Mouse (Mus musculus) hindbrain, embryonic 15.5 days (tissue): Measurements from ENCODE around the gene Slc22a8. TPM values are rescaled to one million over a fixed set of nuclear protein-coding genes. Genes with fewer than 3 reads are reported as not detected.

Experiments used
- ATAC-seq: fragments of 200-750 bp; cut with Nextera tagmentation; 2 replicates; pipeline ENCODE4 v1.8.0; 2017; ENCODE audit warnings: low read depth, moderate number of reproducible peaks, moderate TSS enrichment; ENCODE audit not compliant: low FRiP score
- H3K27ac ChIP-seq: fragments of 300-500 bp; sonication (generic); replicated peaks from 2 replicates; pipeline ENCODE4 v1.5.1; 2015; ENCODE audit warnings: mild to moderate bottlenecking, inconsistent platforms
- H3K27me3 ChIP-seq: fragments of 300-500 bp; sonication (generic); 2 replicates; pipeline ENCODE4 v1.6.1; 2015; ENCODE audit warnings: control low read depth, inconsistent platforms
- H3K36me3 ChIP-seq: fragments of 300-500 bp; sonication (generic); 2 replicates; pipeline ENCODE4 v1.6.1; 2015; ENCODE audit warnings: control low read depth, inconsistent platforms
- H3K4me1 ChIP-seq: fragments of 300-500 bp; sonication (generic); replicated peaks from 2 replicates; pipeline ENCODE4 v1.6.1; 2015; ENCODE audit warnings: control low read depth, inconsistent platforms
- H3K4me2 ChIP-seq: fragments of 300-500 bp; sonication (generic); 2 replicates; pipeline ENCODE4 v1.6.1; 2015; ENCODE audit warnings: moderate library complexity, mild to moderate bottlenecking, inconsistent platforms
- H3K4me3 ChIP-seq: fragments of 300-500 bp; sonication (generic); 2 replicates; pipeline ENCODE4 v1.5.1; 2015; ENCODE audit warnings: mild to moderate bottlenecking, inconsistent platforms
- H3K9ac ChIP-seq: fragments of 300-500 bp; sonication (generic); 2 replicates; pipeline ENCODE4 v1.6.1; 2015; ENCODE audit warnings: inconsistent platforms
- H3K9me3 ChIP-seq: fragments of 300-500 bp; sonication (generic); 2 replicates; pipeline ENCODE4 v1.6.1; 2016; ENCODE audit warnings: control low read depth, inconsistent platforms
- WGBS: fragments of 180-500 bp; shearing (Covaris S2); methylation state at CpG from one replicate; pipeline ENCODE4 v1.1.7; 2015; 5-methylcytosine and 5-hydroxymethylcytosine counted together
- polyA plus RNA-seq: library from polyadenylated mRNA; unstranded; fragments of >200 nt; fragmentation: Nextera tagmentation; extraction: Ambion mirVana; gene quantifications from 2 replicates; pipeline ENCODE4 v1.2.1, GENCODE M21; 2015

The Slc22a8 gene
- polyA plus RNA-seq, 1 experiment from 2014 or later, result 12.7 TPM

DNA sequence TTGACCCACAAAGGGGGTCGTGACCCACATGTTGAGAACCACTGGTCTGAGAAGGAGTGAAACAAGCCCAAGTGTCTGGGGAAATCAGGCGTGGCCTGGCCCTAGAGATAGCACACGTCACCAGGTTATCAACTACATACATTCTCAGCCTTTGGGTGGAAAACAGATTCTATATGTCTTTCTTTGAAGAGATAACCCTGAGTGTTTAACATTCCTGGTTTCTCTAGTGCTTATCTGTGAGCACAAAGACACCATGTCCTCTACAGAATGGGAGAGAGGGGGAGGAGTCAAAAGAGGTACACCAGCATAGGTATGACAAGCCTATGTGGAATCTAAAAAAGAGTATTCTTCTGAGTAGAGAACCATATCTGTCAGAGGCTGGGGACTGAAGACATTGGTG is 11.9 kb downstream of the Slc22a8 start:
- H3K4me3 ChIP-seq, result no peak overlapping the region
- no peak for ATAC-seq
- no peak overlapping the region for H3K9ac ChIP-seq
- 69% methylated on average over 3 of the region's 3 CpGs for WGBS
- no peaks in the 10 kb centered on the region for H3K9me3 ChIP-seq
- H3K36me3 ChIP-seq, result no peaks in the 10 kb centered on the region
- no peak overlapping the region for H3K4me2 ChIP-seq
- H3K4me1 ChIP-seq, result no peaks in the 10 kb centered on the region
- H3K27ac ChIP-seq, result no peak overlapping the region
- no peaks in the 10 kb centered on the region for H3K27me3 ChIP-seq

GRCm38 (mm10) chr19:8604536-8605240 is 13.6 kb downstream of the Slc22a8 start:
- no peak for ATAC-seq
- H3K27me3 ChIP-seq, result no peaks in the 10 kb centered on the region
- H3K9me3 ChIP-seq, result no peaks in the 10 kb centered on the region
- H3K4me3 ChIP-seq, result no peak overlapping the region
- no peaks in the 10 kb centered on the region for H3K4me1 ChIP-seq
- H3K9ac ChIP-seq, result no peak overlapping the region
- H3K27ac ChIP-seq, result no peak overlapping the region
- WGBS, result 90% methylated on average over 8 of the region's 8 CpGs
- H3K36me3 ChIP-seq, result no peaks in the 10 kb centered on the region
- no peak overlapping the region for H3K4me2 ChIP-seq

DNA sequence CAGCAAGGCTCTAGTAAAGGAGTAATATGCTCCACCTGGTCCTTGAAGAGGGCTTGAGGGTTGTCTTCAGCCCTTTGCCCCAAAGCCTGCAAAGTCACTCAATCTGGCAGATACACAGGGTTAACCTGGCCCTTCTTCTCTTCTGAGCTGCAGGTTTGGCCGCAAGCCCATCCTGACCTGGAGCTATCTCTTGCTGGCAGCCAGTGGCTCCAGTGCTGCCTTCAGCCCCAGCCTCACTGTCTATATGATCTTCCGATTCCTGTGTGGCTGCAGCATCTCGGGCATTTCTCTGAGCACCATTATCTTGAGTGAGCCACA is 14.1 kb downstream of the Slc22a8 start:
- H3K36me3 ChIP-seq, result no peaks in the 10 kb centered on the region
- no peak overlapping the region for H3K4me2 ChIP-seq
- no peak for ATAC-seq
- no peaks in the 10 kb centered on the region for H3K4me1 ChIP-seq
- no peaks in the 10 kb centered on the region for H3K27me3 ChIP-seq
- no peak overlapping the region for H3K27ac ChIP-seq
- 93% methylated on average over 3 of the region's 3 CpGs for WGBS
- no peaks in the 10 kb centered on the region for H3K9me3 ChIP-seq
- no peak overlapping the region for H3K4me3 ChIP-seq
- H3K9ac ChIP-seq, result no peak overlapping the region

GRCm38 (mm10) chr19:8611358-8612123 is 20.5 kb downstream of the Slc22a8 start:
- no peak for ATAC-seq
- 83% methylated on average over 8 of the region's 8 CpGs for WGBS
- no peak overlapping the region for H3K4me2 ChIP-seq

DNA sequence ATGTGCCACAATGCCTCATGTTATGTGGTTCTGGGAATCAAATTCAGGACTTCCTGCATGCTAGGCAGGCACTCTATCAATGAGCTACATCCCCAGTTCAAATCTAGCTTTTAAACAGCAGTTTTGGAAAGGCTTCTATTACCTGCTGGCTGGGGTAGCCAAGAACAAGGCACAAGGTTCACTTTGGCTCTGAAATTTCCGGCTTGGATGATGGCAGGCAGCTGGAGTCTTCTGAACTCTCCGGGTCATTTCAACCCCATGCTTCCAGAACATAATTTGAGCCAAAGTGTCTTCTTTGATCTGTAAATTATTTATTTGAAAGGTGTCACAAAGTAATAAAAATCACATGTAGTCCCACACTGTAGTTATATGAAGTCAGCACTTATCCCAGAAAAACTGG is 22.1 kb downstream of the Slc22a8 start:
- no peak for ATAC-seq
- Histone ChIP-seq H3K36me3 (no peaks in the 10 kb centered on the region), H3K9me3 (no peaks in the 10 kb centered on the region), H3K9ac (no peak overlapping the region), H3K4me3 (no peak overlapping the region), H3K4me1 (no peaks in the 10 kb centered on the region), H3K27me3 (no peaks in the 10 kb centered on the region), H3K4me2 (no peak overlapping the region), H3K27ac (no peak overlapping the region)
- WGBS, result 83% methylated on average over 2 of the region's 2 CpGs

More at GRCm38 (mm10) chr19:8611358-8612123, 20.5 kb downstream of the Slc22a8 start:
- H3K9me3 ChIP-seq, result no peaks in the 10 kb centered on the region
- no peak overlapping the region for H3K9ac ChIP-seq
- H3K4me3 ChIP-seq, result no peak overlapping the region
- H3K27me3 ChIP-seq, result no peaks in the 10 kb centered on the region
- no peaks in the 10 kb centered on the region for H3K36me3 ChIP-seq
- no peak overlapping the region for H3K27ac ChIP-seq
- no peaks in the 10 kb centered on the region for H3K4me1 ChIP-seq

DNA sequence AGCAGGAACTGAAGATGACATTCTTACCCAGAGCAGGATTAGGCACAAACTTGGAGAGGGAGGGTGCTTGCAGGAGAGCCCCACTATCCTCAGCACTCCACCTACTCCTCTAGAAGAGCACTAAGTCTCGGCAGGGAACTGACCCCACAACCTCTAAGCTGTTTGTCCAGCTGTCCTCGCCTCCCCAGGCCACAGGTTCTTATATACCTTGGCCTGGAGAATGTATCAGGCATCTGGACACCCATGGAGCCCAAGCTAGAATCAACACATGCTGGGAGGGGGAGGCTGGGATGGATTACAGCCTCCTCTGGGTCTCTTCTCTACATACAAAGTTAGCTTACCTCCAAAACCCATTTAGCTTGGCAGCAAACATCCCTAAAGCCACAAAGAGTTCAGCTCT is 23.3 kb downstream of the Slc22a8 start:
- no peaks in the 10 kb centered on the region for H3K9me3 ChIP-seq
- ATAC-seq, result no peak
- WGBS, result 63% methylated on average over 2 of the region's 2 CpGs
- H3K36me3 ChIP-seq, result no peaks in the 10 kb centered on the region
- H3K27me3 ChIP-seq, result no peaks in the 10 kb centered on the region
- no peak overlapping the region for H3K4me2 ChIP-seq
- no peak overlapping the region for H3K4me3 ChIP-seq
- no peaks in the 10 kb centered on the region for H3K4me1 ChIP-seq
- no peak overlapping the region for H3K9ac ChIP-seq
- H3K27ac ChIP-seq, result no peak overlapping the region

DNA sequence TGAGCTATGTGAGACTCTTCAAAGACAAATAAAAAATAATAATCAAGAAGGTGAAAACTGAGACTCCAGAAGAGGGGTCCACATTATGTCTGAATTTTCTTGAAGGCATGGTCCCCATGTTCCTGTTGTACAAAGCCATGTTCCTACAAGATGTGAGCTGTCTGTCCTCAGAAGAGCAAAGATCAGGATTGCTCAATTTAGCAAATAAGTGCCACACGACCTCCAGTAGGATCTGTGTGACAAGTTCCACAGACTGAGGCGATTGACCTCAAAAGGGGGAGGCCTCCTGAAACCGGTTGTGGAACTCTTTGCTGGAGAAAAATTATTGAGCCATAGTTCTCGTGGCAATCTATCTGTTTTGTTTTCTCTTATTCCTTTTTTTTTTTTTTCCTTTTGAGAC is 25.3 kb downstream of the Slc22a8 start:
- Histone ChIP-seq H3K4me1 (no peaks in the 10 kb centered on the region), H3K9me3 (no peaks in the 10 kb centered on the region), H3K27me3 (no peaks in the 10 kb centered on the region), H3K36me3 (no peaks in the 10 kb centered on the region), H3K4me3 (no peak overlapping the region), H3K9ac (no peak overlapping the region), H3K4me2 (no peak overlapping the region), H3K27ac (no peak overlapping the region)
- no peak for ATAC-seq
- WGBS, result 70% methylated on average over 4 of the region's 4 CpGs

- no peaks in the 10 kb centered on the region for H3K9me3 ChIP-seq
- no peaks in the 10 kb centered on the region for H3K4me1 ChIP-seq
- H3K27me3 ChIP-seq, result no peaks in the 10 kb centered on the region
- H3K4me3 ChIP-seq, result no peak within 1 kb of the TSS
- no peaks in the 10 kb centered on the region for H3K36me3 ChIP-seq
- ATAC-seq, result no peak
- no peak within 1 kb of the TSS for H3K9ac ChIP-seq
- H3K4me2 ChIP-seq, result no peak within 1 kb of the TSS
- WGBS, result 9% methylated on average over 7 of the region's 7 CpGs
- no peak within 1 kb of the TSS for H3K27ac ChIP-seq
Measured at GRCm38 (mm10) chr19:8617904-8618303, 26.9 kb downstream of the Slc22a8 start, which contains the start of gene Slc22a6. Gene Slc22a6, plus strand, starts transcription at chr19:8618039.

DNA sequence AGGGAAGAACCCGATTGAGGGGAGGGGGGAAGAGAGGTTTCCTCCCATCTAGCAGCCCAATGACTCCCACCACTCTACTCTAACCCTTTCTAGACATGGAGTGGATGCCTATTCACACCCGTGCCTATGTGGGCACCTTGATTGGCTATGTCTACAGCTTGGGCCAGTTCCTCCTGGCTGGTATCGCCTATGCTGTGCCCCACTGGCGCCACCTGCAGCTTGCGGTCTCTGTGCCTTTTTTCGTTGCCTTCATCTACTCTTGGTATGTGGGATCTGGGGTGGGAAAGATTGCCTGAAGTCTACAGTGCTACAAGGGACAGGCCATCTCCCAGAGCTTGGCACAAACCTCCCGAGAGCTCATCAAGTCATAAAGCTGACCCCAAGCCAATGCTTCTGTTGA is 30.0 kb downstream of the Slc22a8 start:
- H3K4me3 ChIP-seq, result no peak overlapping the region

GRCm38 (mm10) chr19:8630249-8630648 is 39.2 kb downstream of the Slc22a8 start:
- 85% methylated on average over 2 of the region's 2 CpGs for WGBS

More for the DNA sequence above, 30.0 kb downstream of the Slc22a8 start:
- Histone ChIP-seq H3K4me1 (no peaks in the 10 kb centered on the region), H3K9ac (no peak overlapping the region), H3K9me3 (no peaks in the 10 kb centered on the region), H3K4me2 (no peak overlapping the region), H3K27ac (no peak overlapping the region), H3K36me3 (no peaks in the 10 kb centered on the region), H3K27me3 (no peaks in the 10 kb centered on the region)
- no peak for ATAC-seq
- 94% methylated on average over 7 of the region's 7 CpGs for WGBS

DNA sequence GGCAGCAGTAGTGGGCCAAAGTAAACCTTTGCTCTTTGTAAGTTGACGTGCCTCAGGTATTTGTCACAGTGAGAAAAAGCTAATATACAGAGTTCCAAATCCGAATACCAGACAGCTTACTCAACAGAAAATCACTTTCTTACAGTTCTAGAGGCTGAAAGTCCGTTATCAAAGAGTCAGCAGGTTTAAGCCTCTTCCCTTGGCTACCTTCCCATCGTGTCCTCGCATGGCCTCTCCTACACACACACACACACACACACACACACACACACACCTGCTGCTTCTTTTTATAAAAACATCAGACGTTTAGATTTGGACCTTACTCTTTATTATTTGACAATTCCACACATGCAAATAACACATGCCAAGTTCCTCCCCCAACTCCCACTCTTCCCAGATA is 39.8 kb downstream of the Slc22a8 start:
- WGBS, result 89% methylated on average over 6 of the region's 6 CpGs
- ATAC-seq, result no peak
- H3K27ac ChIP-seq, result no peak overlapping the region
- H3K4me1 ChIP-seq, result no peaks in the 10 kb centered on the region
- no peak overlapping the region for H3K4me2 ChIP-seq
- H3K4me3 ChIP-seq, result no peak overlapping the region
- no peak overlapping the region for H3K9ac ChIP-seq
- H3K27me3 ChIP-seq, result no peaks in the 10 kb centered on the region
- H3K36me3 ChIP-seq, result no peaks in the 10 kb centered on the region
- no peaks in the 10 kb centered on the region for H3K9me3 ChIP-seq

More at GRCm38 (mm10) chr19:8630249-8630648, 39.2 kb downstream of the Slc22a8 start:
- no peak for ATAC-seq
- Histone ChIP-seq H3K4me1 (no peaks in the 10 kb centered on the region), H3K4me2 (no peak overlapping the region), H3K36me3 (no peaks in the 10 kb centered on the region), H3K27ac (no peak overlapping the region), H3K9ac (no peak overlapping the region), H3K9me3 (no peaks in the 10 kb centered on the region), H3K27me3 (no peaks in the 10 kb centered on the region), H3K4me3 (no peak overlapping the region)

DNA sequence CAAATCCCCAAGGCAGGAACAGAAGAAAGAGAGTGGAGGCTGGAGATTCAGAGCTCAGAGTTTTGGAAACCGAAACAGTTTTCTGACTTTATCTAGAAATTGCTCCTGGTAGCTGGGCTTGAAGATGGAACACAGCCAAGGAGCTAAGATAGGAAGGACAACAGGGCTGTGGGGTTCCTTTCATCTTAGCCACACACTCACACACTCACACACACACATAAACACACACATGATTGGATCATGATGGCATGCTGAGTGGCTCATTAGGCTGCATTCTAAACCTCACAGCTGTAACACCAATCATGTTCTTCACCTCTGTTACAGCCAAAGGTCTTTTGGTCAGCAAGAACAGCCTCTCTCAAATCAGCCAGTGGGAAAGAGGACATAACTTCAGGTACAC is 41.0 kb downstream of the Slc22a8 start:
- Histone ChIP-seq H3K27ac (no peak overlapping the region), H3K9me3 (no peaks in the 10 kb centered on the region), H3K4me2 (no peak overlapping the region), H3K4me3 (no peak overlapping the region), H3K9ac (no peak overlapping the region), H3K4me1 (no peaks in the 10 kb centered on the region), H3K36me3 (no peaks in the 10 kb centered on the region), H3K27me3 (no peaks in the 10 kb centered on the region)
- no peak for ATAC-seq
- 86% methylated on average over 1 of the region's 1 CpGs for WGBS
